Mouse (Mus musculus): ENCODE data around the gene Gm9040. TPM values are rescaled to one million over a fixed set of nuclear protein-coding genes. Genes with fewer than 3 reads are reported as not detected.
"Not testable (repeated sequence)": the region's sequence is repeated elsewhere in the genome, so short reads cannot be mapped to it uniquely, and the experiment has no call there.

The Gm9040 gene
- total and polyA plus RNA-seq, 3 experiments = not detected

- TF ChIP-seq ZKSCAN1 (IDR thresholded peaks at IDR 0.05; ENCODE audit: low read depth, low read length) = no peak
- no peak for TF ChIP-seq GATA1 (IDR thresholded peaks at IDR 0.05; ENCODE audit: low read depth, low read length)
- TF ChIP-seq SMC3 (IDR thresholded peaks at IDR 0.05; ENCODE audit: low read depth, low read length) = no peak
- no peak for TF ChIP-seq NRF1 (IDR thresholded peaks at IDR 0.05; ENCODE audit: insufficient read depth, low read depth, low read length, poor library complexity, severe bottlenecking)
- TF ChIP-seq EP300 (IDR thresholded peaks at IDR 0.05; ENCODE audit: low read depth in 1 of 2, low read length in 2 of 2) = no peak
- no peak for TF ChIP-seq KAT2A (conservative IDR thresholded peaks at IDR 0.05; ENCODE audit: low read depth, low read length)
- no peak for TF ChIP-seq GABPA (IDR thresholded peaks at IDR 0.05; ENCODE audit: low read depth, low read length)
- TF ChIP-seq CHD1 (IDR thresholded peaks at IDR 0.05; ENCODE audit: low read depth, low read length) = no peak
- TF ChIP-seq MAX (IDR thresholded peaks at IDR 0.05; ENCODE audit: low read length) = no peak
- TF ChIP-seq RCOR1 (IDR thresholded peaks at IDR 0.05; ENCODE audit: low read depth, low read length) = no peak
- TF ChIP-seq MXI1 (IDR thresholded peaks at IDR 0.05; ENCODE audit: low read depth, low read length) = no peak
- TF ChIP-seq RAD21 (IDR thresholded peaks at IDR 0.05; ENCODE audit: low read depth, low read length) = no peak
- no peak for TF ChIP-seq E2F4 (IDR thresholded peaks at IDR 0.05; ENCODE audit: borderline replicate concordance, low read depth, low read length)
- TF ChIP-seq TBP (IDR thresholded peaks at IDR 0.05; ENCODE audit: low read depth, low read length) = no peak
- TF ChIP-seq ELF1 (IDR thresholded peaks at IDR 0.05; ENCODE audit: low read depth, low read length) = no peak
- DNase-seq (ENCODE audit: low read depth, low spot score) = no peak
Measured at GRCm38 (mm10) chr10:118319024-118319423, 7.7 kb downstream of the Gm9040 start.

GRCm38 (mm10) chr10:118302133-118302532 is 24.6 kb downstream of the Gm9040 start:
- DNase-seq (ENCODE audit: low read depth, low spot score); H3K9ac ChIP-seq (ENCODE audit: control insufficient read depth, low read depth, low read length, poor library complexity, severe bottlenecking); H3K79me2 ChIP-seq (ENCODE audit: control insufficient read depth, insufficient read depth, low read length, poor library complexity); H3K27me3 ChIP-seq (ENCODE audit: control insufficient read depth in 1 of 2, insufficient read depth in 2 of 2, low read length in 2 of 2); H3K36me3 ChIP-seq (ENCODE audit: control insufficient read depth in 1 of 2, insufficient read depth in 2 of 2, low read length in 2 of 2); H3K9me3 ChIP-seq (replicated peaks; ENCODE audit: insufficient read depth, low read length); H3K4me1 ChIP-seq (ENCODE audit: control insufficient read depth in 1 of 2, insufficient read depth in 2 of 2, low read length in 2 of 2); H3K27ac ChIP-seq (ENCODE audit: control insufficient read depth, low read depth, low read length); H3K4me3 ChIP-seq (ENCODE audit: control insufficient read depth in 1 of 2, insufficient read depth in 1 of 2, low read depth in 2 of 2, low read length in 2 of 2): not testable (repeated sequence)

More at GRCm38 (mm10) chr10:118319024-118319423, 7.7 kb downstream of the Gm9040 start:
- H3K9me3 ChIP-seq (replicated peaks; ENCODE audit: insufficient read depth, low read length) = no peaks in the 10 kb centered on the region
- no peaks in the 10 kb centered on the region for H3K27me3 ChIP-seq (ENCODE audit: control insufficient read depth in 1 of 2, insufficient read depth in 2 of 2, low read length in 2 of 2)
- H3K27ac ChIP-seq (ENCODE audit: control insufficient read depth, low read depth, low read length) = no peak overlapping the region
- H3K36me3 ChIP-seq (ENCODE audit: control insufficient read depth in 1 of 2, insufficient read depth in 2 of 2, low read length in 2 of 2) = no peaks in the 10 kb centered on the region
- H3K4me3 ChIP-seq (ENCODE audit: control insufficient read depth in 1 of 2, insufficient read depth in 1 of 2, low read depth in 2 of 2, low read length in 2 of 2) = no peak overlapping the region
- no peak overlapping the region for H3K9ac ChIP-seq (ENCODE audit: control insufficient read depth, low read depth, low read length, poor library complexity, severe bottlenecking)
- H3K4me1 ChIP-seq (ENCODE audit: control insufficient read depth in 1 of 2, insufficient read depth in 2 of 2, low read length in 2 of 2) = no peaks in the 10 kb centered on the region
- H3K79me2 ChIP-seq (ENCODE audit: control insufficient read depth, insufficient read depth, low read length, poor library complexity) = no peaks in the 10 kb centered on the region

DNA sequence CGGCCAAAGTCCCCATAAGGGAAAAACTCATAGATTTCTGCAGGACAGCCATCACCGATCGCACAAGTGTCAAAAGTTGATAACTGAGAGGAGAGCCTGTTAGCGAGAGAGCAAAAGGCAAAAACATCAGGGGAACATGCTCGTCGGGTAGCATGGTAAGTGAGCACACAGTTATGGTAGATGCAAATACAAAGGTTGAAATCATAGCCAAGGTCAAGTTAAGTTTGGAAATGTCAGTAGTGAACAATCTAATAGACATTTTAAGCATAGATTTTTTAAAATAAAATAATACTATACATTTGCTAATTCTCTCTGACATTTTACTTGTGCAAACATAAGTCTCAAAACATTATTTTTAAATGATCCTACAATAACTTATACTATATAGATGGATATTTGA is 31.8 kb downstream of the Gm9040 start, which contains the start of gene Iltifb:
TSS of gene Iltifb (minus strand) at position 101 of the 400 bp plus-strand sequence.
- Histone ChIP-seq H3K79me2 (ENCODE audit: control insufficient read depth, insufficient read depth, low read length, poor library complexity) (no peaks in the 10 kb centered on the region), H3K4me1 (ENCODE audit: control insufficient read depth in 1 of 2, insufficient read depth in 2 of 2, low read length in 2 of 2) (no peaks in the 10 kb centered on the region), H3K27me3 (ENCODE audit: control insufficient read depth in 1 of 2, insufficient read depth in 2 of 2, low read length in 2 of 2) (no peaks in the 10 kb centered on the region), H3K4me3 (ENCODE audit: control insufficient read depth in 1 of 2, insufficient read depth in 1 of 2, low read depth in 2 of 2, low read length in 2 of 2) (no peak within 1 kb of the TSS), H3K36me3 (ENCODE audit: control insufficient read depth in 1 of 2, insufficient read depth in 2 of 2, low read length in 2 of 2) (no peaks in the 10 kb centered on the region), H3K9ac (ENCODE audit: control insufficient read depth, low read depth, low read length, poor library complexity, severe bottlenecking) (no peak within 1 kb of the TSS), H3K27ac (ENCODE audit: control insufficient read depth, low read depth, low read length) (no peak within 1 kb of the TSS), H3K9me3 (replicated peaks; ENCODE audit: insufficient read depth, low read length) (no peaks in the 10 kb centered on the region)
- TF ChIP-seq TCF12 (IDR thresholded peaks at IDR 0.05; ENCODE audit: low read depth, low read length) (no peak), KAT2A (conservative IDR thresholded peaks at IDR 0.05; ENCODE audit: low read depth, low read length) (no peak), BHLHE40 (IDR thresholded peaks at IDR 0.05; ENCODE audit: borderline replicate concordance, low read depth, low read length) (no peak), POLR2A (IDR thresholded peaks at IDR 0.05; ENCODE audit: control insufficient read depth in 1 of 2, insufficient read depth in 1 of 2, low read depth in 1 of 2, low read length in 2 of 2, poor library complexity in 1 of 2) (no peak), RAD21 (IDR thresholded peaks at IDR 0.05; ENCODE audit: low read depth, low read length) (no peak), ZC3H11A (IDR thresholded peaks at IDR 0.05; ENCODE audit: low read depth, low read length) (no peak), TBP (IDR thresholded peaks at IDR 0.05; ENCODE audit: low read depth, low read length) (no peak), RCOR1 (IDR thresholded peaks at IDR 0.05; ENCODE audit: low read depth, low read length) (no peak)
- no peak for DNase-seq (ENCODE audit: low read depth, low spot score)

GRCm38 (mm10) chr10:118283016-118283415 is 43.8 kb downstream of the Gm9040 start:
- not testable (repeated sequence) for H3K36me3 ChIP-seq (ENCODE audit: control insufficient read depth in 1 of 2, insufficient read depth in 2 of 2, low read length in 2 of 2); H3K4me1 ChIP-seq (ENCODE audit: control insufficient read depth in 1 of 2, insufficient read depth in 2 of 2, low read length in 2 of 2); H3K27ac ChIP-seq (ENCODE audit: control insufficient read depth, low read depth, low read length); DNase-seq (ENCODE audit: low read depth, low spot score); H3K9me3 ChIP-seq (replicated peaks; ENCODE audit: insufficient read depth, low read length); H3K4me3 ChIP-seq (ENCODE audit: control insufficient read depth in 1 of 2, insufficient read depth in 1 of 2, low read depth in 2 of 2, low read length in 2 of 2); H3K27me3 ChIP-seq (ENCODE audit: control insufficient read depth in 1 of 2, insufficient read depth in 2 of 2, low read length in 2 of 2); H3K9ac ChIP-seq (ENCODE audit: control insufficient read depth, low read depth, low read length, poor library complexity, severe bottlenecking); H3K79me2 ChIP-seq (ENCODE audit: control insufficient read depth, insufficient read depth, low read length, poor library complexity)
